In genomic region chr11:84797026-84797425, GRCm38 (mm10) we compare ENCODE assay signal across 21 mouse cellular contexts. TPM values are rescaled to one million over a fixed set of nuclear protein-coding genes. Genes with fewer than 3 reads are reported as not detected.
DNase-seq lines count a peak whose midpoint lies in the region; ATAC-seq lines count a peak whose summit lies in the region.
"Had no signal": no experiment of that assay in that cellular context is flagged by ENCODE, and none has a peak within 500 bp of the region (broad histone marks: within the 10 kb centered on the region; RNA-seq: fewer than 3 reads in every experiment).

No protein-coding gene starts in this region.

- peak; percentile 34 for DNase-seq in midbrain, embryonic 10.5 days (ENCODE audit: low spot score)
- DNase-seq in R1 (ENCODE audit: low read depth, low spot score) = peak; percentile 18
- peak; percentile 46 for DNase-seq in embryo, embryonic 11 days
- peak; percentile 47 for DNase-seq in neural tube, embryonic 11.5 days (ENCODE audit: low spot score)
- DNase-seq in lung, postnatal 4 days = no peak
- DNase-seq: adrenal gland, postnatal 14 days; cerebellum, adult 11-12 months; cerebellum, postnatal 36 days; gastrocnemius, adult 2 months; heart, postnatal 14 days; kidney, adult 2 months; kidney, postnatal 25 days; liver; right cerebral cortex, postnatal 4 days; thymus, postnatal 25 days had no signal

- no peak overlapping the region for H3K4me2 ChIP-seq in midbrain, embryonic 15.5 days
- no peak overlapping the region for H3K4me2 ChIP-seq in neural tube, embryonic 11.5 days (ENCODE audit: low read depth)
- H3K4me2 ChIP-seq: embryonic facial prominence, embryonic 13.5 days; heart, embryonic 12.5 days had no signal

- WGBS in midbrain, embryonic 10.5 days = 32% methylated on average over 10 of the region's 10 CpGs
- 21% methylated on average over 10 of the region's 10 CpGs for WGBS in midbrain, embryonic 15.5 days
- 29% methylated on average over 10 of the region's 10 CpGs for WGBS in neural tube, embryonic 11.5 days

- no peaks in the 10 kb centered on the region for H3K36me3 ChIP-seq in midbrain, embryonic 10.5 days
- no peaks in the 10 kb centered on the region for H3K36me3 ChIP-seq in midbrain, embryonic 15.5 days (replicated peaks)
- no peaks in the 10 kb centered on the region for H3K36me3 ChIP-seq in neural tube, embryonic 11.5 days (ENCODE audit: control insufficient read depth, insufficient read depth, low read length)
- H3K36me3 ChIP-seq: embryonic facial prominence, embryonic 13.5 days; heart, embryonic 12.5 days had no signal

- ATAC-seq in midbrain, embryonic 15.5 days (replicated peaks) = no peak
- no peak for ATAC-seq in neural tube, embryonic 11.5 days (ENCODE audit: insufficient read depth, low FRiP score, low TSS enrichment)
- ATAC-seq in activated CD4-positive, CD25-positive, alpha-beta regulatory T cell, adult 4 months = no peak
- ATAC-seq: lung, postnatal 0 days had no signal

- no peaks in the 10 kb centered on the region for H3K9me3 ChIP-seq in midbrain, embryonic 10.5 days (replicated peaks)
- no peaks in the 10 kb centered on the region for H3K9me3 ChIP-seq in midbrain, embryonic 15.5 days
- H3K9me3 ChIP-seq in neural tube, embryonic 11.5 days (ENCODE audit: control insufficient read depth, low read length) = no peaks in the 10 kb centered on the region
- H3K9me3 ChIP-seq: embryonic facial prominence, embryonic 13.5 days; heart, embryonic 12.5 days had no signal

- no peak overlapping the region for H3K9ac ChIP-seq in midbrain, embryonic 15.5 days
- no peak overlapping the region for H3K9ac ChIP-seq in neural tube, embryonic 11.5 days (ENCODE audit: low read length)
- H3K9ac ChIP-seq: embryonic facial prominence, embryonic 13.5 days; heart, embryonic 12.5 days had no signal

- no peak overlapping the region for H3K4me3 ChIP-seq in midbrain, embryonic 10.5 days
- H3K4me3 ChIP-seq in midbrain, embryonic 15.5 days = no peak overlapping the region
- no peak overlapping the region for H3K4me3 ChIP-seq in neural tube, embryonic 11.5 days (ENCODE audit: low read depth, low read length)
- H3K4me3 ChIP-seq: embryonic facial prominence, embryonic 13.5 days; gastrocnemius, adult 2 months; heart, embryonic 12.5 days had no signal

- H3K27ac ChIP-seq in midbrain, embryonic 10.5 days (replicated peaks) = no peak overlapping the region
- H3K27ac ChIP-seq in midbrain, embryonic 15.5 days = no peak overlapping the region
- no peak overlapping the region for H3K27ac ChIP-seq in neural tube, embryonic 11.5 days (ENCODE audit: low read depth, low read length)
- H3K27ac ChIP-seq: embryonic facial prominence, embryonic 13.5 days; gastrocnemius, adult 2 months; stomach, postnatal 0 days had no signal

- peaks cover 48% of the 10 kb centered on the region for H3K27me3 ChIP-seq in midbrain, embryonic 10.5 days (ENCODE audit: low read depth, poor library complexity, severe bottlenecking)
- no peaks in the 10 kb centered on the region for H3K27me3 ChIP-seq in midbrain, embryonic 15.5 days (replicated peaks)
- H3K27me3 ChIP-seq in neural tube, embryonic 11.5 days (ENCODE audit: control insufficient read depth, insufficient read depth, low read length) = no peaks in the 10 kb centered on the region

- H3K4me1 ChIP-seq in midbrain, embryonic 10.5 days = peaks cover 24% of the 10 kb centered on the region
- H3K4me1 ChIP-seq in midbrain, embryonic 15.5 days = peaks cover 13% of the 10 kb centered on the region; the same call in 1 of the 2 replicates
- H3K4me1 ChIP-seq in neural tube, embryonic 11.5 days (ENCODE audit: control insufficient read depth, insufficient read depth, low read length) = peaks cover 3% of the 10 kb centered on the region; the same call in 1 of the 2 replicates

RNA-seq across cellular contexts. Expression of gene Mrm1, which starts 22.3 kb away (rescaled TPM):
- 14.6 and 16.2 TPM in 2 replicates for polyA plus RNA-seq in midbrain, embryonic 10.5 days (2016; fragmentation: Nextera tagmentation; extraction: Ambion mirVana)
- 13.2 and 16.0 TPM in 2 replicates for polyA plus RNA-seq in midbrain, embryonic 15.5 days (2015; fragmentation: Nextera tagmentation; extraction: Ambion mirVana)
- polyA plus RNA-seq in neural tube, embryonic 11.5 days (2014; fragmentation: Nextera tagmentation; extraction: Ambion mirVana) = 11.0 and 14.0 TPM in 2 replicates
- polyA plus RNA-seq in activated CD4-positive, CD25-positive, alpha-beta regulatory T cell, adult 4 months (2017; shearing (Covaris generic)) = 1 to 10 TPM; 7.5 to 7.6 TPM

RNA-seq across cellular contexts. Expression of gene Dhrs11, which starts 31.8 kb away (rescaled TPM):
- polyA plus RNA-seq in midbrain, embryonic 10.5 days (2016; fragmentation: Nextera tagmentation; extraction: Ambion mirVana) = 12.0 and 12.8 TPM in 2 replicates
- 6.6 and 8.7 TPM in 2 replicates for polyA plus RNA-seq in midbrain, embryonic 15.5 days (2015; fragmentation: Nextera tagmentation; extraction: Ambion mirVana)
- 11.6 and 13.8 TPM in 2 replicates for polyA plus RNA-seq in neural tube, embryonic 11.5 days (2014; fragmentation: Nextera tagmentation; extraction: Ambion mirVana)
- 1 to 10 TPM; 9.0 to 9.1 TPM for polyA plus RNA-seq in activated CD4-positive, CD25-positive, alpha-beta regulatory T cell, adult 4 months (2017; shearing (Covaris generic))

Comparison
In these comparisons a context has a peak if more than half of its experiments do, and no peak if none do; other contexts are left out.
1. DNase-seq: peak in midbrain, embryonic 10.5 days (single experiment), R1 (single experiment), embryo, embryonic 11 days (single experiment) and neural tube, embryonic 11.5 days (single experiment); none in lung, postnatal 4 days (0 of 2).